Mouse (Mus musculus): ENCODE measurements at regions not wholly inside any gene's neighbourhood (a gene's known extent, or its start where the extent isn't known, plus 50 kb on each side); places are given as distances from the start of the nearest gene placed in this dataset.

- DNase-seq (ENCODE audit: low spot score) = no peak
These were observed 361.6 kb upstream of the Lmcd1 start for GRCm38 (mm10) chr6:111911997-111912396.

- no peak for DNase-seq (ENCODE audit: low spot score)
These were observed 359.7 kb upstream of the Lmcd1 start for GRCm38 (mm10) chr6:111913771-111914405.

GRCm38 (mm10) chr6:111917248-111917721 lies 356.3 kb upstream of the Lmcd1 start:
- DNase-seq (ENCODE audit: low spot score) = no peak

GRCm38 (mm10) chr6:111917868-111918597 lies 355.5 kb upstream of the Lmcd1 start:
- DNase-seq (ENCODE audit: low spot score) = no peak

- no peak for DNase-seq (ENCODE audit: low spot score)
These were observed 341.0 kb upstream of the Lmcd1 start for GRCm38 (mm10) chr6:111932596-111932995.

- no peak for DNase-seq (ENCODE audit: low spot score)
These were observed 319.2 kb upstream of the Lmcd1 start for GRCm38 (mm10) chr6:111954401-111954800.

GRCm38 (mm10) chr6:111965766-111966165 lies 307.8 kb upstream of the Lmcd1 start:
- peak; percentile 25 for DNase-seq (ENCODE audit: low spot score)

- DNase-seq (ENCODE audit: low spot score) = peak; percentile 3
These were observed 288.1 kb upstream of the Lmcd1 start for GRCm38 (mm10) chr6:111985452-111985851.

- DNase-seq (ENCODE audit: low spot score) = no peak
These were observed 277.7 kb upstream of the Lmcd1 start for GRCm38 (mm10) chr6:111995823-111996222.

- DNase-seq (ENCODE audit: low spot score) = no peak
These were observed 269.6 kb upstream of the Lmcd1 start for GRCm38 (mm10) chr6:112003784-112004471.

GRCm38 (mm10) chr6:112026261-112027205 lies 247.0 kb upstream of the Lmcd1 start:
- no peak for DNase-seq (ENCODE audit: low spot score)

- DNase-seq (ENCODE audit: low spot score) = no peak
These were observed 222.9 kb upstream of the Lmcd1 start for GRCm38 (mm10) chr6:112050548-112051184.

- DNase-seq (ENCODE audit: low spot score) = no peak
These were observed 221.4 kb upstream of the Lmcd1 start for GRCm38 (mm10) chr6:112052193-112052592.

GRCm38 (mm10) chr6:112057895-112058294 lies 215.7 kb upstream of the Lmcd1 start:
- DNase-seq (ENCODE audit: low spot score) = no peak

GRCm38 (mm10) chr6:112062956-112063355 lies 210.6 kb upstream of the Lmcd1 start:
- no peak for DNase-seq (ENCODE audit: low spot score)

GRCm38 (mm10) chr6:112090597-112090996 lies 183.0 kb upstream of the Lmcd1 start:
- no peak for DNase-seq (ENCODE audit: low spot score)

- DNase-seq (ENCODE audit: low spot score) = no peak
These were observed 182.3 kb upstream of the Lmcd1 start for GRCm38 (mm10) chr6:112091125-112091763.

- DNase-seq (ENCODE audit: low spot score) = no peak
These were observed 180.3 kb upstream of the Lmcd1 start for GRCm38 (mm10) chr6:112093300-112093699.

- no peak for DNase-seq (ENCODE audit: low spot score)
These were observed 175.9 kb upstream of the Lmcd1 start for GRCm38 (mm10) chr6:112097699-112098098.

- no peak for DNase-seq (ENCODE audit: low spot score)
These were observed 164.9 kb upstream of the Lmcd1 start for GRCm38 (mm10) chr6:112108651-112109050.

- DNase-seq (ENCODE audit: low spot score) = no peak
These were observed 154.4 kb upstream of the Lmcd1 start for GRCm38 (mm10) chr6:112119180-112119579.
